ENCODE assay signal across 8 mouse cellular contexts in genomic region chr6:6955395-6955763, GRCm38 (mm10). TPM values are rescaled to one million over a fixed set of nuclear protein-coding genes. Genes with fewer than 3 reads are reported as not detected.
DNase-seq lines count a peak whose midpoint lies in the region; ATAC-seq and TF ChIP-seq lines count a peak whose summit lies in the region.

No protein-coding gene starts in this region.

- H3K9me3 ChIP-seq in embryonic facial prominence, embryonic 13.5 days: no peaks in the 10 kb centered on the region
- H3K9me3 ChIP-seq in intestine, embryonic 15.5 days: no peaks in the 10 kb centered on the region

- DNase-seq in lung, adult 2 months: no peak
- DNase-seq in lung, postnatal 36 days: no peak
- no peak for DNase-seq in ovary, postnatal 36 days (ENCODE audit: low spot score)
- no peak for DNase-seq in thymus, postnatal 4 days
- no peak for DNase-seq in MN1 (ENCODE audit: low spot score)

- H3K79me2 ChIP-seq in myocyte (ENCODE audit: control insufficient read depth, insufficient read depth): no peaks in the 10 kb centered on the region

- 0 out of 2 replicates have a peak, but pooled peaks cover 2% of the 10 kb centered on the region for H3K4me1 ChIP-seq in lung, adult 2 months (ENCODE audit: control insufficient read depth, insufficient read depth, low read length)
- peaks cover 4% of the 10 kb centered on the region; the same call in 1 of the 2 replicates for H3K4me1 ChIP-seq in embryonic facial prominence, embryonic 13.5 days
- no peaks in the 10 kb centered on the region for H3K4me1 ChIP-seq in intestine, embryonic 15.5 days (replicated peaks)

- no peaks in the 10 kb centered on the region for H3K27me3 ChIP-seq in embryonic facial prominence, embryonic 13.5 days
- no peaks in the 10 kb centered on the region for H3K27me3 ChIP-seq in intestine, embryonic 15.5 days (replicated peaks)
- no peaks in the 10 kb centered on the region for H3K27me3 ChIP-seq in myocyte (ENCODE audit: control insufficient read depth, insufficient read depth, insufficient read length)

- peak overlapping the region; percentile 62 for H3K4me2 ChIP-seq in embryonic facial prominence, embryonic 13.5 days
- H3K4me2 ChIP-seq in intestine, embryonic 15.5 days (replicated peaks): peak overlapping the region; percentile 62
- peak overlapping the region; percentile 92 for H3K4me2 ChIP-seq in myocyte (ENCODE audit: low read depth)

- no peak for TF ChIP-seq POLR2A in lung, adult 2 months (IDR thresholded peaks at IDR 0.05; ENCODE audit: borderline replicate concordance, extremely low read depth, low read depth, low read length)
- no peak for TF ChIP-seq POLR2A in myocyte (IDR thresholded peaks at IDR 0.05; ENCODE audit: insufficient read length, low read depth)

- 0 out of 2 replicates have a peak overlapping the region, but pooled peaks have one; percentile 62 for H3K27ac ChIP-seq in embryonic facial prominence, embryonic 13.5 days
- peak overlapping the region; percentile 60; the same call in 1 of the 2 replicates for H3K27ac ChIP-seq in intestine, embryonic 15.5 days

- peak overlapping the region; percentile 47 for H3K4me3 ChIP-seq in lung, adult 2 months (replicated peaks; ENCODE audit: extremely low read depth, low read depth, low read length)
- H3K4me3 ChIP-seq in embryonic facial prominence, embryonic 13.5 days: peak overlapping the region; percentile 67
- peak overlapping the region; percentile 60 for H3K4me3 ChIP-seq in intestine, embryonic 15.5 days (replicated peaks)
- peak overlapping the region; percentile 86 for H3K4me3 ChIP-seq in myocyte

- no peak for ATAC-seq in embryonic facial prominence, embryonic 13.5 days (ENCODE audit: insufficient number of reproducible peaks, insufficient read depth, low FRiP score, low TSS enrichment, low read depth)
- ATAC-seq in intestine, embryonic 15.5 days: peak; percentile 56

- no peaks in the 10 kb centered on the region for H3K36me3 ChIP-seq in embryonic facial prominence, embryonic 13.5 days
- H3K36me3 ChIP-seq in intestine, embryonic 15.5 days: no peaks in the 10 kb centered on the region
- no peaks in the 10 kb centered on the region for H3K36me3 ChIP-seq in myocyte (ENCODE audit: control insufficient read depth, insufficient read depth)

- WGBS in lung, adult 2 months: 41% methylated on average over 6 of the region's 6 CpGs
- 47% methylated on average over 6 of the region's 6 CpGs for WGBS in embryonic facial prominence, embryonic 13.5 days
- WGBS in intestine, embryonic 15.5 days: 32% methylated on average over 6 of the region's 6 CpGs

- H3ac ChIP-seq in myocyte (ENCODE audit: control insufficient read depth, insufficient read length): no peak overlapping the region

- H3K9ac ChIP-seq in embryonic facial prominence, embryonic 13.5 days: peak overlapping the region; percentile 80
- H3K9ac ChIP-seq in intestine, embryonic 15.5 days: no peak overlapping the region

- no peak for TF ChIP-seq CTCF in lung, adult 2 months (IDR thresholded peaks at IDR 0.05; ENCODE audit: insufficient read depth, low read length)

TF ChIP-seq in myocyte, 11 proteins besides CTCF, POLR2A, EP300 and RAD21:
- TF ChIP-seq TCF3 (IDR thresholded peaks at IDR 0.05; ENCODE audit: insufficient read length, low read depth): no peak
- no peak for TF ChIP-seq REST (IDR thresholded peaks at IDR 0.05; ENCODE audit: insufficient read depth, insufficient read length)
- TF ChIP-seq MYOD1 (IDR thresholded peaks at IDR 0.05; ENCODE audit: control insufficient read depth in 1 of 3, insufficient read length in 2 of 3, low read depth in 2 of 3): no peak
- no peak for TF ChIP-seq SRF (IDR thresholded peaks at IDR 0.05; ENCODE audit: control insufficient read depth, insufficient read length, low read depth)
- no peak for TF ChIP-seq E2F4 (IDR thresholded peaks at IDR 0.05; ENCODE audit: insufficient read depth)
- no peak for TF ChIP-seq MYOG (IDR thresholded peaks at IDR 0.05; ENCODE audit: control insufficient read depth in 1 of 3, insufficient read depth in 1 of 3, insufficient read length in 2 of 3, low read depth in 2 of 3)
- no peak for TF ChIP-seq USF1 (IDR thresholded peaks at IDR 0.05; ENCODE audit: low read depth)
- no peak for TF ChIP-seq POLR2AphosphoS2 (IDR thresholded peaks at IDR 0.05; ENCODE audit: insufficient read length, low read depth)
- TF ChIP-seq CEBPB (IDR thresholded peaks at IDR 0.05; ENCODE audit: insufficient read depth, poor library complexity, severe bottlenecking): no peak
- no peak for TF ChIP-seq TCF12 (IDR thresholded peaks at IDR 0.05; ENCODE audit: insufficient read depth, poor library complexity, severe bottlenecking)

RNA-seq across cellular contexts. Expression of gene Sdhaf3, which starts 0.4 kb away (rescaled TPM):
- 0.26 and 0.63 TPM in 2 replicates for polyA plus RNA-seq in lung, adult 2 months (2012; rRNA removed)
- 6.5 and 8.7 TPM in 2 replicates for polyA plus RNA-seq in embryonic facial prominence, embryonic 13.5 days (2015; fragmentation: Nextera tagmentation; extraction: Ambion mirVana)
- 5.8 and 6.1 TPM in 2 replicates for polyA plus RNA-seq in intestine, embryonic 15.5 days (2015; fragmentation: Nextera tagmentation; extraction: Ambion mirVana)
- 1.9 TPM for polyA plus RNA-seq in myocyte (2012; fragmentation: generic; extraction: Trizol)
